Mouse (Mus musculus) neural tube, embryonic 13.5 days (tissue): ENCODE results near the gene Gm42791. TPM values are rescaled to one million over a fixed set of nuclear protein-coding genes. Genes with fewer than 3 reads are reported as not detected.
A peak's percentile ranks its signal among the peaks of the same experiment; 100 is the strongest.

Experiments
- ATAC-seq: fragments of 200-750 bp; cut with Nextera tagmentation; 2 replicates; pipeline ENCODE4 v1.8.0; 2017; ENCODE audit warnings: low read depth, mild to moderate bottlenecking, moderate TSS enrichment, moderate library complexity
- H3K27ac ChIP-seq: fragments of 300-500 bp; sonication (generic); replicated peaks from 2 replicates; pipeline ENCODE4 v1.5.1; 2015; ENCODE audit warnings: moderate library complexity, mild to moderate bottlenecking, inconsistent platforms
- H3K27me3 ChIP-seq: fragments of 300-500 bp; sonication (generic); 2 replicates; pipeline ENCODE4 v1.6.1; 2015; ENCODE audit warnings: mild to moderate bottlenecking, inconsistent platforms
- H3K36me3 ChIP-seq: fragments of 300-500 bp; sonication (generic); 2 replicates; pipeline ENCODE4 v1.6.1; 2015; ENCODE audit warnings: mild to moderate bottlenecking, inconsistent platforms
- H3K4me1 ChIP-seq: fragments of 300-500 bp; sonication (generic); replicated peaks from 2 replicates; pipeline ENCODE4 v1.6.1; 2015; ENCODE audit warnings: inconsistent platforms
- H3K4me2 ChIP-seq: fragments of 300-500 bp; sonication (generic); 2 replicates; pipeline ENCODE4 v1.6.1; 2015; ENCODE audit warnings: inconsistent platforms, mild to moderate bottlenecking, moderate library complexity
- H3K4me3 ChIP-seq: fragments of 300-500 bp; sonication (generic); 2 replicates; pipeline ENCODE4 v1.5.1; 2015; ENCODE audit warnings: mild to moderate bottlenecking, inconsistent platforms
- H3K9ac ChIP-seq: fragments of 300-500 bp; sonication (generic); 2 replicates; pipeline ENCODE4 v1.6.1; 2015; ENCODE audit warnings: moderate library complexity, mild to moderate bottlenecking, inconsistent platforms
- H3K9me3 ChIP-seq: fragments of 300-500 bp; sonication (generic); 2 replicates; pipeline ENCODE4 v1.6.1; 2016; ENCODE audit warnings: inconsistent platforms
- WGBS: fragments of 180-500 bp; shearing (Covaris S2); methylation state at CpG from one replicate; pipeline ENCODE4 v1.1.7; 2015; 5-methylcytosine and 5-hydroxymethylcytosine counted together
- polyA plus RNA-seq: library from polyadenylated mRNA; unstranded; fragments of >200 nt; fragmentation: Nextera tagmentation; extraction: Ambion mirVana; gene quantifications from 2 replicates; pipeline ENCODE4 v1.2.1, GENCODE M21; 2015

Gene Gm42791
- polyA plus RNA-seq, 1 experiment from 2014 or later, result 0.74 TPM

DNA sequence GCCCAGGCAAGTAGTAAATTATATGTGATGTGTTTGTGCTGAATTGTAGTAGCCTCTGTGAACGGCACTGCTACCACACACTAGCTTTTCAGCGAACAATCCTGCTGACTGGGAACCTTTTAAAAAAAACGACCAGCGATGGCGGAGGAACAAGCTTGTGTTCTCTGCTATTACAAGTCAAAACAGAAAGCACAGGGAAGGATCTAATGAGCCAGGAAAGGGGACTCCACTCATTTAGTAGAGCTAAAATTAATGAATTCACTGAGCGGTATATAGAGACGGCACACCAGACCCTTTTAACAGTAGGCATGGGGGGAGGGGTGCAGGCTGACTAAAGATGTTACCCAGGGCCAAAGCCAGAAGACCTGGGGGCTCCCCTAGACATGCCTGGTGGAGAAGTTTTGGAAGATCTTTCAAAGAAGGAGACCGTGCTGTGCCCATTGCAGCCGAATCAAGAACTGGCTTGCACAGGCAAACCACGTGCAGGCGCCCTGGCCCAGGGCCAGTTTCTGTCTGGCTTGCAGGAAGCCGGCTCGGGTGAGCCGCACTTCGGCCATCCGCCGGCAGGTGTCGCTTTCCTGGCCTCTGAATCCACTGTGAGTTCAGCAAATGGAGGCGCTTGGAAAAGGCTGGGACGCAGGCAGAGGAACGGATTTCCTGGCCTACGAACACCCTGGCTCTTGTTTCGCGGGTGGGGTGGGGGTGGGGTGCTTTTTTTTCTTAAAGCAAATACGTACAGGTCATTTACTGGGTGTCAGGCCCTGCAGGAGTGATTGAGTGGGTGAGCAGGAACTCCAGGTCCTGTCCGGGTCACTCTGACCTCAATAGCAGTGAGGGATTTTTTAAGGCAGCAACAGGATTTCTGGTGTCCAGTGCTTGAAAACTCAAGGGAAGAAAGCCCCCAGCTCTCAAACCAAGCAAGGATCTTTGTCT lies 11.7 kb upstream of the Gm42791 start:
- peak overlapping the region; percentile 27 for H3K4me3 ChIP-seq
- peak overlapping the region; percentile 67 for H3K27ac ChIP-seq
- peak; percentile 84 for ATAC-seq
- peaks cover 32% of the 10 kb centered on the region for H3K4me1 ChIP-seq
- H3K9ac ChIP-seq, result peak overlapping the region; percentile 59
- no peaks in the 10 kb centered on the region for H3K27me3 ChIP-seq
- H3K4me2 ChIP-seq, result peak overlapping the region; percentile 56
- H3K9me3 ChIP-seq, result no peaks in the 10 kb centered on the region
- no peaks in the 10 kb centered on the region for H3K36me3 ChIP-seq
- WGBS, result 6% methylated on average over 26 of the region's 26 CpGs

DNA sequence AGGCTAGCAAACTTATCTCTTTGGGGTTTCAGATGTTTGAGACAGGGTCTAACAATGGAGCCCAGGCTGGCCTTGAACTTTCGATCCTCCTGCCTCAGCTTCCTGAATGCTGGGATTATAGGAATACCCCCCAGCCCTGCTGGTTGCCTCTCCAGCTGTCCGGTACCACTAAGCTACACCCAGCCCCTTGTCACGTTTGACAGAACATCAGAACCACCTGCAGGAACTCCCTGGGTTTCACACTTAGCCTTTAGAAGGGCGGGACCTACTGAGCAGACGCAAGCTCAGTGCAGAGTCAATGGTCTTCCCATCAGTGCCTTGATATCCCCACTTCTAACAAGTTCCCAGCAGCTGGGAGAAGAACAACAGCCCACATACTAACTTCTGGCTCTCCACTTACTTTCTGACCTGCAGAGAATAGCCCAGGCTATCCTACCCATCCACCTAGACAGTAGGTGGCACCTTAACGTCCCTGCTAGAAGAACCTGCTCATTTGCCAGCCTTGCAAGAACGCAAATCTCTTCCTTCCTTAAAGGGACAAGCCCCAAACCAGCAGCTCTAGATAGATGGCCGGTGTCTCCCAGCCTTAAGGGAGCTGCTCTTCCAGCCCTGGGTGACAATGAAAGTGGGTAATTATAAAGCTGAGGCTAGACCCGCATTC lies 10.9 kb upstream of the Gm42791 start:
- 62% methylated on average over 9 of the region's 9 CpGs for WGBS
- ATAC-seq, result no peak
- peak overlapping the region; percentile 27 for H3K4me3 ChIP-seq

DNA sequence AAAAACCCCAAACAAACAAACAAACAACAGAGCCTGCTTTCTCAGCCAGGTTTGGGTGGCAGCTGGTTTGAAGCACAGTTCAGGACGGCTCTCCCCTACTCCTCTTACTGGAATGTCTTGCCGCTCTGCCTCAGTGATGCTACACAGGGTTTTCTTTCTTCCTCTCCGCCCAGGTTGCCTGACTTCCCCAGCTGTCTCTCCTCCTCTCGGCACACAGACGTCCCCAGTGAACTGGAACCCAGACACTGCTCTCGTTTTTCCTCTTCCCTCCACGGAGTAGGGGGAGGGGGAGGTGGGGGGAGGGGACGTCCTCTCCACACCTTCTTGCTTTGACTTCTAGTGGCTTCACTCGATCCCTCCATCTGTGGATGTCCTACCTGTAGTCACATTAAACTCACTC lies 10.1 kb upstream of the Gm42791 start:
- Histone ChIP-seq H3K4me1 (peaks cover 32% of the 10 kb centered on the region), H3K4me3 (no peak overlapping the region), H3K9ac (no peak overlapping the region), H3K9me3 (no peaks in the 10 kb centered on the region), H3K36me3 (no peaks in the 10 kb centered on the region), H3K27ac (no peak overlapping the region), H3K4me2 (no peak overlapping the region), H3K27me3 (no peaks in the 10 kb centered on the region)
- WGBS, result 31% methylated on average over 9 of the region's 9 CpGs
- no peak for ATAC-seq

More for the DNA sequence above, 10.9 kb upstream of the Gm42791 start:
- no peaks in the 10 kb centered on the region for H3K27me3 ChIP-seq
- no peaks in the 10 kb centered on the region for H3K36me3 ChIP-seq
- H3K9ac ChIP-seq, result peak overlapping the region; percentile 59
- H3K4me2 ChIP-seq, result peak overlapping the region; percentile 56
- H3K9me3 ChIP-seq, result no peaks in the 10 kb centered on the region
- H3K4me1 ChIP-seq, result peaks cover 32% of the 10 kb centered on the region
- H3K27ac ChIP-seq, result peak overlapping the region; percentile 67

DNA sequence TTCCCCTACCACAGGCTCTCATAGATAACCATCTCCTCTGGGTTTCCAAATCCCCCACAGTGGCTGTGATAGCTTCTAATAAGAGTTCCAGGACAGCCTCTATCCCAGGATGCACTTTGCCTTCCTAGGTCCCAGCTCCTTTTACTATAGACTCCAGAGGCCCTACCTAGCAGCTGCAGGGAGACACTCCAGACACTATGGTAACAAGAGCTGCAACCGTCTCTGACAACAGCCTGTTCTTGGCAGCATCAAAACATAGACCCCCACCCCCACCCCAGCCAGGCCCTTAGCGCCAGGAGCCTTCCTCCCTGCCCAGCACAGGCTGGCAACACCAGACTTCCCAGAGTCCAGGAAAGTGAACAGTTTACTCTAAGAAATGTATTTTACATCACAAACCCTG lies 8.2 kb upstream of the Gm42791 start:
- WGBS, result 42% methylated on average over 2 of the region's 2 CpGs
- H3K4me1 ChIP-seq, result peaks cover 32% of the 10 kb centered on the region
- H3K4me2 ChIP-seq, result no peak overlapping the region
- no peak for ATAC-seq
- no peak overlapping the region for H3K9ac ChIP-seq
- no peaks in the 10 kb centered on the region for H3K9me3 ChIP-seq
- H3K27me3 ChIP-seq, result no peaks in the 10 kb centered on the region
- H3K36me3 ChIP-seq, result no peaks in the 10 kb centered on the region
- H3K27ac ChIP-seq, result no peak overlapping the region
- no peak overlapping the region for H3K4me3 ChIP-seq

DNA sequence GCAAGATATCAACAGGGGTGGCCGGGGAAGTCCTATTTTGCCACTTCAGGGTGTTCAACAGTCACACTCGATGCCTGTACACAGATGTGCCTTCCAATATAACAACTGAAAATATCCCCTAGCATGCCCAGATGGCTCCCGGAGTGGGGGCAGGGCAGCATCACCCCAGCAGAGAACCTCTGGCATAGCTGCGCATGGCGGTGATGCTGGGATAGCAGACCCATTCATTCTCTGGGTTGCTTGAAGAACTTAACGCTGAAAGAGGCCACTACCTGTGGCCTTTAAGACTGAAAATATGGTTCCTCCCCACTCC lies 7.8 kb upstream of the Gm42791 start:
- no peaks in the 10 kb centered on the region for H3K9me3 ChIP-seq
- WGBS, result 75% methylated on average over 6 of the region's 6 CpGs

DNA sequence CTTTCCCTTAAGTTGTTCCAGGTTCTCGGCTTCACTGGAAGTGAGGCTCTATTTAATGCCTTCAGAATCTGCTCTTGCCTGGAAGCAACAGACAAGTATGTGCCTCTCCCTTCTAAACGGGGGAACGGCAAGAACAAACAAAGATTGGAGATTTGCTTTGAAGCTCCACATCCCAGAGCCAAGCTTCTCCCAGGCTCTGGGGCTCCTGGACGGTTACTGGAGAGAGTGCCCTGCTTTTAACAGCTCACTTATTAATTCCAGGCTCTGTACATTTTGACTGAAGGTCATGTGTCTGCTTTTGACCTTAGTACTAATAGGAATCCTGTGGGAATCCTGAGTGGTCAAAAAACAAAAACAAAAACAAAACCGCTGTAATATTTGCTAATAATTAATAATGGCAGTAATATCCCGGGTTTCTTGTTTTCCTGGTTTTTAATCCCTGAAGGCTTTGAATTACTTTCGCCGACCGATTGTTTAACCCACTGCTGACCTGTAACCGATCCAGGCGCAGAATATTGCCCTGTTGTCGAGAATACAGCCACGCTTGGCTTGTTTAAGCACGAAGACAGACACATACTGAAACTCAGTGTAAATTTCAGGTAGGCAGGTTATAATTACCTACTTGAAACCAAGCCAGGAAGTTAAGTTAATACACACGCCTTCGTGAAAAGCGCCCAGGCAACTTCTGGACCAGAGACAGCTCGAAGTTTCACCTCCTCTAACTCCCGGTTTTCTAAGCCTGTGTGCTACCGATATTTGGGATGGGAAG lies 7.3 kb upstream of the Gm42791 start:
- Histone ChIP-seq H3K4me1 (peaks cover 29% of the 10 kb centered on the region), H3K9me3 (no peaks in the 10 kb centered on the region), H3K4me3 (no peak overlapping the region), H3K27me3 (no peaks in the 10 kb centered on the region), H3K27ac (no peak overlapping the region), H3K9ac (no peak overlapping the region), H3K36me3 (no peaks in the 10 kb centered on the region), H3K4me2 (no peak overlapping the region)
- WGBS, result 74% methylated on average over 20 of the region's 20 CpGs
- ATAC-seq, result no peak

More for the DNA sequence above, 7.8 kb upstream of the Gm42791 start:
- Histone ChIP-seq H3K27ac (no peak overlapping the region), H3K36me3 (no peaks in the 10 kb centered on the region), H3K4me2 (no peak overlapping the region), H3K9ac (no peak overlapping the region), H3K27me3 (no peaks in the 10 kb centered on the region), H3K4me3 (no peak overlapping the region), H3K4me1 (peaks cover 32% of the 10 kb centered on the region)
- ATAC-seq, result no peak

DNA sequence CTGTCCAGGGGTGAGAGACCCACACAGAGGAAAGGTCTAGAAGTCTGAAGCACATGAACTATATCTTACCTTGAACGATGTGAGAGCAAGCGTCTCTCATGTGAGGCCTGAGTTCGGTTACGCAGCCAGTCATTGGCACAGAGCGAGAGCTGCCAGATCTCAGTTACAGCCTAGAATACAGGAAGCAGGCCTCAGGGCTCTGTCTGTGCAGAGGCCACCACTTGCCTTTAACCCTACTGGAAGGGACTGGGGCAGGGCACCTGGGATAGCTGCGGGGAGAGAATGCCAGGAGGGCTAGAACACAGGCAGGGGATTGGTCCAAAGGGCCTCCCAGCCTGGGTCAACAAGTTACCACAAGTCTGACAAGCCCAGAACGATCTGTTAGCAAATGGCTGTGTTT lies 4.9 kb upstream of the Gm42791 start:
- 94% methylated on average over 7 of the region's 7 CpGs for WGBS
- peaks cover 27% of the 10 kb centered on the region for H3K4me1 ChIP-seq
- no peak for ATAC-seq
- H3K27ac ChIP-seq, result no peak overlapping the region
- H3K27me3 ChIP-seq, result no peaks in the 10 kb centered on the region
- H3K36me3 ChIP-seq, result no peaks in the 10 kb centered on the region
- H3K9ac ChIP-seq, result no peak overlapping the region
- H3K4me3 ChIP-seq, result no peak overlapping the region
- no peak overlapping the region for H3K4me2 ChIP-seq
- no peaks in the 10 kb centered on the region for H3K9me3 ChIP-seq

DNA sequence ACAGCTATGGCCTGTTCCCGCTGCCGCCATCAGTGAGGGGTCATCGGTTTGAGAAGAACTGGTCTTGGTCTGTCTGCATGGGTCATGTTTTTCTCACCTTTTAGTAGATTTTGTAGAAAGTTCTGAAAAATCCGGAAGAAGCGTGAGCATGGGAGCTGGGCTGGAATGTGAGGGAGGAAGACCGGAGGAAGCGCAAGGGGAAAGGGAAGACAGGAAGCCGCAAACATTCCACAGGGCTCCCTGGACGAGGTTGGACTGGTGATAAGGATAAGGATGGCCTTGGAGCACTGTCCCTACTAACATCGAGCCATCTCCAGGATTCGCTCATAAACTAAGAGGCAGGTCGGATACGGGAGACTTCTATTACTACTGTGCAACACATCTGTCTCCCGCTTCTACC lies 3.6 kb upstream of the Gm42791 start:
- no peaks in the 10 kb centered on the region for H3K9me3 ChIP-seq
- no peaks in the 10 kb centered on the region for H3K36me3 ChIP-seq
- no peak overlapping the region for H3K27ac ChIP-seq
- 90% methylated on average over 14 of the region's 14 CpGs for WGBS
- no peak for ATAC-seq
- no peaks in the 10 kb centered on the region for H3K27me3 ChIP-seq
- H3K9ac ChIP-seq, result no peak overlapping the region
- no peak overlapping the region for H3K4me2 ChIP-seq
- no peak overlapping the region for H3K4me3 ChIP-seq
- H3K4me1 ChIP-seq, result peaks cover 35% of the 10 kb centered on the region

DNA sequence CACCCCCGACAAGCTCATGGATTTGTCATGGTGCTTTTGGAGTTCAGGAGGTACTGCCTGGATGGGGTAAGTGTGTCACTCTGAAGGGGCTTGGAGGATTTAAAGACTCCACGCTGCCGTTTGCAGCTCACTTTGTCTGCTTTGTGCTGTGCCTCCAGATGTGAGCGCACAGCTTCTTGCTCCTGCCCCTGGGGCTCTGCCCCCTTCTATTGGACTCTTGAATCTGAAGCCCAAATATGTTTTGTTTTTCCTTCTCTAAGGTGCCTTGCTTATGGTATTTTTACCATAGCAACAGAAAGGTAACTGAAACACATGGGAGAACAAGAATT lies 1.7 kb upstream of the Gm42791 start:
- Histone ChIP-seq H3K4me2 (no peak overlapping the region), H3K27ac (no peak overlapping the region), H3K4me1 (peaks cover 26% of the 10 kb centered on the region), H3K27me3 (no peaks in the 10 kb centered on the region), H3K9ac (no peak overlapping the region), H3K36me3 (0 out of 2 replicates have a peak, but pooled peaks cover 1% of the 10 kb centered on the region), H3K9me3 (peaks cover 3% of the 10 kb centered on the region; the same call in 1 of the 2 replicates), H3K4me3 (no peak overlapping the region)
- no peak for ATAC-seq
- 57% methylated on average over 4 of the region's 4 CpGs for WGBS

DNA sequence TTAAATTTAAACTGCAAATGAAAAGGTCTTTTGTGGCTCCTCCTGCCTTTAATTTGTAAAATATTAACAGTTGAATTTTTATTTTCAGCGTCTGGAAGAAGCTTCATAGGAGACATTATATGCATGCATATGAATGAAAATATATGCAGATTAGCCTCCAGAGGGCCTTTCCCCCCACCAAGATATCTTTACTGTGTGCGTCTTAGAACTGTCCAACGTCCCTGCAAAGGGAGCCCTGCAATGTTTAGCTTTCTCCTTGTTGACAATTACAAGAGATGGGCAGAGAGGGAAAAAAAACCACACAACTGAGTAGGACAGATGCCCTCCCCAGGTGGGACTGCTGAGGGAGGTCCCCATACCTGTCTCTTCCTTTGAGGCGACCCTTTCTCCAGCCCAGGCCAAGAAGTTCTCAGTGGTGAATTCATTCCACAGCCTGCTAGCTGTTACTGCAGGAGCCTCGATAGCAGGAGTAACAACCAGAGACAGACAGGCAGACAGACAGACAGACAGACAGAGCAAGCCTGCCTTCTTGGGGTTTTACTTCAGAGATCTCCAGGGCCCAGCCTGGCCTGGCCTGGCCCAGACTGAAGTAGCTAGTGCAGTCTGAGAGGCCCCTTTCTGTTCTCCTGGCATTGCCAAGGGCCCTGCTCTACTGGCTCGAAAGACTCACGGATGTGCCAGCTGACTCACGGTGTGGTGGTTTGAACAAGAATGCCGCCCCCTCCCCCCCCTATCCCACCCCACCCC lies 1.2 kb upstream of the Gm42791 start:
- H3K27me3 ChIP-seq, result no peaks in the 10 kb centered on the region
- no peak overlapping the region for H3K4me2 ChIP-seq
- peaks cover 5% of the 10 kb centered on the region; the same call in 1 of the 2 replicates for H3K9me3 ChIP-seq
- no peak for ATAC-seq
- 56% methylated on average over 9 of the region's 9 CpGs for WGBS
- H3K27ac ChIP-seq, result no peak overlapping the region
- H3K9ac ChIP-seq, result no peak overlapping the region
- H3K36me3 ChIP-seq, result 0 out of 2 replicates have a peak, but pooled peaks cover 3% of the 10 kb centered on the region
- H3K4me1 ChIP-seq, result peaks cover 26% of the 10 kb centered on the region
- H3K4me3 ChIP-seq, result no peak overlapping the region

DNA sequence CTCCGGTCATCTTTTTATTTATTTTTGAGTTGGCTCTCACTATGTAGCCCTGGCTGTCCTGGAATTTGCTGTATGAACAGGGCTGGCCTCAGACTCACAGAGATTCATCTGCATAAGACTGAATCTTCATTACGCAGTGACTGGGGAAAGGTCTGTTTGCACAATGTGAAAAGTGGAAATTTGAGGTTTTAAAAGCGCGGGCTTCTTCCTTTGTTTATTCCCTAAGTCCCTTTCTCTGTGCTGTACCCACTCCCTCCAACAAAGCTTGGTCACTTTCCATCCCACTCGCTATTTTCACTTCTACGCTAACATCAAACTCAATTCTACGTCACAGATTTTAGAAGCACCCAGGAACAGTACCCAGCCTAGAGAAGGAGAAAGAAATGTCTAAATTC lies 639 bp downstream of the Gm42791 start:
- H3K27me3 ChIP-seq, result no peaks in the 10 kb centered on the region
- WGBS, result 34% methylated on average over 7 of the region's 7 CpGs
- H3K27ac ChIP-seq, result peak overlapping the region; percentile 96
- ATAC-seq, result peak; percentile 19; the same call in 1 of the 2 replicates
- H3K4me1 ChIP-seq, result peaks cover 26% of the 10 kb centered on the region
- 0 out of 2 replicates have a peak, but pooled peaks cover 3% of the 10 kb centered on the region for H3K36me3 ChIP-seq
- peak overlapping the region; percentile 80 for H3K4me2 ChIP-seq
- H3K9me3 ChIP-seq, result peaks cover 8% of the 10 kb centered on the region; the same call in 1 of the 2 replicates
- peak overlapping the region; percentile 51 for H3K4me3 ChIP-seq
- H3K9ac ChIP-seq, result peak overlapping the region; percentile 75
